Mouse (Mus musculus): Measurements from ENCODE around the gene Abt1.

DNA sequence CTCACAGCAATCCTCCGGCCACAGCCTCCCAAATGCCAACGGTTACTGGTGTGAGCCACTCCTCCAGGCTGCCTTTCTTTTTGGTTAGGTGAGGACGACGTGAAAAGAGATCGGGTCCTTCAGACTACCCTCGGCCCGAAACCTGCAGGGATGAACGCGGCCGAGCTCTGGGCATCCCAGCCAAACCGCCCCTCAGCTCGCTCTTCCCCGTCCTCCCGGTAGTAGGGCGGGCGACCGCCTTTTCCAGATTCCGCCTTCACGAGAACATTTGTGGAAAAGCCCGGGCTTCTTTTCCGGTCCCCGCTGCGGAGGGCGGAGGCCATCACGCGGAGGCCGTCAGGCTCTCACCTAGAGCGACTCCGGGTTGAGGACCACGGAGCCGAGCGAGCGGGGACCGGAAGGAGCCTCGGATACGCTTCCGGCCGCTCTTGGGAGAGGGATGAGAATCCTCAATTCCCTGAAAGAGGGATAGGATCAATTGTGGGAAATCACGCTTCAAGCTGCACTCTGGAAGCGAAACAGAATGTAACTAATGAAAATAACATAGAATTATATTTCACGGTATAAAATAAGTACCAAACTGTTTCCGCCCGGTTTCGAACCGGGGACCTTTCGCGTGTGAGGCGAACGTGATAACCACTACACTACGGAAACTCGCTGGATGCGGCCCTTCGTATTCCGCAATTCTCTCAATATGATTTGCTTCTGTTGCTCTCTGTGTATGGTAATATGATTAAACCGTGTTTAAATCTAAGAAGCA is 22.1 kb upstream of the Abt1 start:
- no peak for TF ChIP-seq CTCF (IDR thresholded peaks at IDR 0.05; ENCODE audit: insufficient read depth, low read length)
- peak; percentile 36; the same call in 1 of the 2 replicates for TF ChIP-seq POLR2A (IDR thresholded peaks at IDR 0.05; ENCODE audit: borderline replicate concordance, extremely low read depth, low read depth, low read length)

All from lung, adult 2 months (tissue).